Mouse (Mus musculus) ES-Bruce4 (cell line): ENCODE data around the gene Map1a.

Experiments
- CTCF ChIP-seq: IDR thresholded peaks from one replicate; pipeline ENCODE4 v1.8.1; 2011; ENCODE audit warnings: low read depth, low read length
- EP300 ChIP-seq: IDR thresholded peaks from 2 replicates; pipeline ENCODE4 v1.6.1; 2011; ENCODE audit warnings: low read depth, low read length; ENCODE audit not compliant: insufficient read depth
- POLR2A ChIP-seq: IDR thresholded peaks from one replicate; pipeline ENCODE4 v1.8.1; 2011; ENCODE audit warnings: low read length; ENCODE audit not compliant: insufficient read depth

DNA sequence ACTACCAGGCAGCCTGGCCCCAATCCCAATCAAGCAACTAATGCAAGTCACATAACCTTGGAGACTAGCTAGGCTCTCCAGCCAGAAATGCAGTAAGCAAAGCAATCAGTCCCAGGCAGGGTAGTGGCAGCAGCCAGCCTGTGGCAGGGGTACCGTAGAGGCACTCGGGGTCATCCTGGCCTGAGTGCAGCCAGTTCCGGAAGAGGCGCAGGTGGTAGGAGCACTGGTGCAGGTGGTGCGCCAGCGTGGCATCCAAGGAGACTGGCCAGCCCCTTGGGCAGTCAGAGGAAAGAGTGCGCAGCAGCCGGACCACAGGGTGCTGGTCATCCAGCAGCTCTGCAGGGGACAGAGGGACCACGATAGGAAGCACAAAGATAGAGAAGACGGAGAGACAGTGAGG, 33.6 kb downstream of the Map1a start:
- TF ChIP-seq CTCF (no peak), POLR2A (no peak), EP300 (no peak)
